Mouse (Mus musculus) small intestine, adult 2 months (tissue): ENCODE data around the gene Phf23. TPM values are rescaled to one million over a fixed set of nuclear protein-coding genes. Genes with fewer than 3 reads are reported as not detected.

Experiments
- H3K27ac ChIP-seq: fragments of 200-500 bp; 2 replicates; pipeline ENCODE4 v1.5.1; 2012; ENCODE audit warnings: low read depth, low read length, control low read depth, inconsistent platforms; ENCODE audit not compliant: insufficient read depth
- H3K27me3 ChIP-seq: fragments of 200-500 bp; 2 replicates; pipeline ENCODE4 v1.6.1; 2012; ENCODE audit warnings: mild to moderate bottlenecking, moderate library complexity, low read length, inconsistent platforms; ENCODE audit not compliant: control insufficient read depth, insufficient read depth
- H3K36me3 ChIP-seq: fragments of 200-500 bp; 2 replicates; pipeline ENCODE4 v1.6.1; 2012; ENCODE audit warnings: mild to moderate bottlenecking, low read length, control low read depth, inconsistent platforms; ENCODE audit not compliant: control insufficient read depth, insufficient read depth
- H3K4me1 ChIP-seq: fragments of 200-500 bp; 2 replicates; pipeline ENCODE4 v1.6.1; 2012; ENCODE audit warnings: low read length, inconsistent platforms, mixed read lengths; ENCODE audit not compliant: control insufficient read depth, insufficient read depth, insufficient read length
- H3K4me3 ChIP-seq: fragments of 200-500 bp; 2 replicates; pipeline ENCODE4 v1.5.1; 2012; ENCODE audit warnings: low read depth, mild to moderate bottlenecking, control low read depth, inconsistent platforms, low read length, moderate library complexity
- CTCF ChIP-seq: fragments of 200-500 bp; IDR thresholded peaks from 2 replicates; pipeline ENCODE4 v1.5.1; 2012; ENCODE audit warnings: low read depth, mild to moderate bottlenecking, control low read depth, inconsistent platforms, low read length, moderate library complexity, mixed read lengths; ENCODE audit not compliant: insufficient replicate concordance, insufficient read length; ENCODE audit errors: extremely low read depth
- POLR2A ChIP-seq: fragments of 200-500 bp; IDR thresholded peaks from 2 replicates; pipeline ENCODE4 v1.6.1; 2012; ENCODE audit warnings: low read depth, mild to moderate bottlenecking, control low read depth, inconsistent platforms, low read length, moderate library complexity
- WGBS: fragments of 180-500 bp; shearing (Covaris S2); methylation state at CpG from one replicate; pipeline ENCODE4 v1.1.7; 2018; 5-methylcytosine and 5-hydroxymethylcytosine counted together
- polyA plus RNA-seq: library from polyadenylated mRNA; depleted of rRNA; stranded (reverse); fragments of >200 nt; gene quantifications from 2 replicates; pipeline ENCODE4 v1.2.3, GENCODE M21; 2012

The Phf23 gene
- polyA plus RNA-seq, 1 experiment = 12.4 TPM

GRCm38 (mm10) chr11:70029829-70030550 lies 34.4 kb downstream of the Phf23 start:
- H3K4me3 ChIP-seq = no peak overlapping the region
- 47% methylated on average over 11 of the region's 11 CpGs for WGBS
- H3K27me3 ChIP-seq = peaks cover 7% of the 10 kb centered on the region; the same call in 1 of the 2 replicates
- no peak for TF ChIP-seq POLR2A
- no peak for TF ChIP-seq CTCF
- peaks cover 10% of the 10 kb centered on the region for H3K4me1 ChIP-seq
- H3K36me3 ChIP-seq = no peaks in the 10 kb centered on the region
- H3K27ac ChIP-seq = no peak overlapping the region

GRCm38 (mm10) chr11:70030651-70031320 lies 35.2 kb downstream of the Phf23 start:
- Histone ChIP-seq H3K4me3 (no peak overlapping the region), H3K36me3 (no peaks in the 10 kb centered on the region), H3K4me1 (peaks cover 10% of the 10 kb centered on the region), H3K27ac (no peak overlapping the region), H3K27me3 (peaks cover 5% of the 10 kb centered on the region; the same call in 1 of the 2 replicates)
- TF ChIP-seq POLR2A (no peak), CTCF (no peak)
- WGBS = 89% methylated on average over 28 of the region's 28 CpGs

- TF ChIP-seq CTCF (no peak), POLR2A (no peak)
- Histone ChIP-seq H3K27ac (no peak overlapping the region), H3K4me1 (peaks cover 10% of the 10 kb centered on the region), H3K36me3 (no peaks in the 10 kb centered on the region), H3K27me3 (peaks cover under 1% of the 10 kb centered on the region; the same call in 1 of the 2 replicates), H3K4me3 (no peak overlapping the region)
- 94% methylated on average over 11 of the region's 11 CpGs for WGBS
These were observed 35.7 kb downstream of the Phf23 start for GRCm38 (mm10) chr11:70031321-70031670.

GRCm38 (mm10) chr11:70038174-70038573 lies 42.6 kb downstream of the Phf23 start:
- no peak overlapping the region for H3K4me3 ChIP-seq
- no peaks in the 10 kb centered on the region for H3K27me3 ChIP-seq
- H3K4me1 ChIP-seq = peaks cover 4% of the 10 kb centered on the region; the same call in 1 of the 2 replicates
- peak overlapping the region; percentile 1; the same call in 1 of the 2 replicates for H3K27ac ChIP-seq
- TF ChIP-seq POLR2A = no peak
- TF ChIP-seq CTCF = no peak
- 56% methylated on average over 7 of the region's 7 CpGs for WGBS
- H3K36me3 ChIP-seq = no peaks in the 10 kb centered on the region

GRCm38 (mm10) chr11:70039631-70040030 lies 44.1 kb downstream of the Phf23 start:
- no peaks in the 10 kb centered on the region for H3K27me3 ChIP-seq
- H3K4me3 ChIP-seq = no peak overlapping the region
- TF ChIP-seq POLR2A (no peak), CTCF (no peak)
- 90% methylated on average over 10 of the region's 10 CpGs for WGBS
- peaks cover 3% of the 10 kb centered on the region; the same call in 1 of the 2 replicates for H3K36me3 ChIP-seq
- peaks cover 4% of the 10 kb centered on the region; the same call in 1 of the 2 replicates for H3K4me1 ChIP-seq
- H3K27ac ChIP-seq = no peak overlapping the region

- Histone ChIP-seq H3K27ac (no peak overlapping the region), H3K36me3 (peaks cover 3% of the 10 kb centered on the region; the same call in 1 of the 2 replicates), H3K4me3 (no peak overlapping the region), H3K27me3 (no peaks in the 10 kb centered on the region), H3K4me1 (peaks cover 4% of the 10 kb centered on the region; the same call in 1 of the 2 replicates)
- 82% methylated on average over 7 of the region's 7 CpGs for WGBS
- TF ChIP-seq POLR2A = no peak
- TF ChIP-seq CTCF = no peak
These were observed 44.6 kb downstream of the Phf23 start for GRCm38 (mm10) chr11:70040184-70040583.
